Mouse (Mus musculus) midbrain, embryonic 14.5 days (tissue): ENCODE measurements around the gene Tle3. TPM values are rescaled to one million over a fixed set of nuclear protein-coding genes. Genes with fewer than 3 reads are reported as not detected.

Experiments used
- ATAC-seq: fragments of 200-750 bp; cut with Nextera tagmentation; 2 replicates; pipeline ENCODE4 v1.8.0; 2017; ENCODE audit warnings: moderate number of reproducible peaks, moderate library complexity; ENCODE audit not compliant: low FRiP score, low TSS enrichment
- DNase-seq: peaks from one replicate; pipeline ENCODE4 v3.0.0-alpha.2; 2015
- H3K27ac ChIP-seq: fragments of 300-500 bp; sonication (generic); replicated peaks from 2 replicates; pipeline ENCODE4 v1.5.1; 2014; ENCODE audit warnings: mild to moderate bottlenecking, low read depth, low read length, moderate library complexity
- H3K27me3 ChIP-seq: fragments of 300-500 bp; sonication (generic); 2 replicates; pipeline ENCODE4 v1.6.1; 2014; ENCODE audit warnings: low read length, control low read depth, mixed read lengths; ENCODE audit not compliant: control insufficient read depth, insufficient read depth
- H3K36me3 ChIP-seq: fragments of 300-500 bp; sonication (generic); 2 replicates; pipeline ENCODE4 v1.6.1; 2014; ENCODE audit warnings: low read length, control low read depth; ENCODE audit not compliant: control insufficient read depth, insufficient read depth
- H3K4me1 ChIP-seq: fragments of 300-500 bp; sonication (generic); 2 replicates; pipeline ENCODE4 v1.6.1; 2014; ENCODE audit warnings: mild to moderate bottlenecking, antibody characterized with exemption, low read length, control low read depth; ENCODE audit not compliant: control insufficient read depth, insufficient read depth
- H3K4me2 ChIP-seq: fragments of 300-500 bp; sonication (generic); 2 replicates; pipeline ENCODE4 v1.6.1; 2014; ENCODE audit warnings: mild to moderate bottlenecking, low read length, moderate library complexity
- H3K4me3 ChIP-seq: fragments of 300-500 bp; sonication (generic); replicated peaks from 2 replicates; pipeline ENCODE4 v1.5.1; 2014; ENCODE audit warnings: low read depth, low read length
- H3K9ac ChIP-seq: fragments of 300-500 bp; sonication (generic); replicated peaks from 2 replicates; pipeline ENCODE4 v1.6.1; 2014; ENCODE audit warnings: mild to moderate bottlenecking, low read length, moderate library complexity
- H3K9me3 ChIP-seq: fragments of 300-500 bp; sonication (generic); 2 replicates; pipeline ENCODE4 v1.6.1; 2016; ENCODE audit warnings: low read length, control low read depth, mixed read lengths; ENCODE audit not compliant: control insufficient read depth
- WGBS: fragments of 180-500 bp; shearing (Covaris S2); extraction: QIAGEN DNeasy Blood & Tissue Kit; methylation state at CpG from one replicate; pipeline ENCODE4 v1.1.7; 2014; 5-methylcytosine and 5-hydroxymethylcytosine counted together
- polyA plus RNA-seq: library from polyadenylated mRNA; unstranded; fragments of >200 nt; fragmentation: Nextera tagmentation; extraction: Ambion mirVana; gene quantifications from 2 replicates; pipeline ENCODE4 v1.2.1, GENCODE M21; 2014

Tle3 gene
- polyA plus RNA-seq, 1 experiment from 2014 or later: 43.8 TPM

DNA sequence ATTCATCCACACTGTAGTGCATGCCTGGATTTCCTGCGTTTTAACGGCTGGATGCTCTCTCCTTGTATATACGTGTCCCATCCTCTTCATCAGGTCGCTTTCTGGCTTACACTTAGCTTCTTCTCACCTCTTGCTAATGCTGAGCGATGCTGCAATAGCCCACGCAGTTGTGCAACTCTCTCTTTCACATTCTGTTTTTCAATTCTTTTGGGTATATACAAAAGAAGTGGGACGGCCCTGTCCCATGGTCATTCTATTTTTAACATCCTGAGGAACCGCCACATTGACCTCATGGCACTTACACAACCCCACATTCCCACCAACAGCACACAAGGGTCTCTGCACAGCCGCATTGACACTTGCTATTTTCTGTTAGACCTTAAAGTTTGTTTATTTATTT is 9.0 kb upstream of the Tle3 start:
- H3K4me1 ChIP-seq: peaks cover 41% of the 10 kb centered on the region

DNA sequence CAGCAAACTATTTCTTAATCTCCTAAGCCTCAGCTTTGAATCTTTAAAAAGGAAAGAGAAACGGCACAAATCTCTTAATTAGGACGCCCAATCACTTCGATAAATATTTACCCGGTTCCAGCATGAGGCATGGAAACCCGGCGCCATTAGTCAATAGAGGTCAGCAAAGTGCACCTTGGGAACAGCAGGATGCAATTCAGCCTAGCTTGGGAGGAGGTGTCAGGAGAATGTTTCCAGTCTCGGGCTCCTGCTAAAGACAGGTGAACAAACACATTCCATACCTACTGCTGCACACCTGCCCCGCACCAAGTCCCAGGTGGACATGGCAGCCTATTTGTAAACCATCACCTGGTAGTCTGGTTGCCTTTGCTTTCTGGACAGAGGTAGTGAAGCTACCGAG is 6.1 kb upstream of the Tle3 start:
- Histone ChIP-seq H3K9ac (no peak overlapping the region), H3K4me3 (no peak overlapping the region), H3K27ac (no peak overlapping the region), H3K9me3 (no peaks in the 10 kb centered on the region), H3K27me3 (peaks cover 20% of the 10 kb centered on the region; the same call in 1 of the 2 replicates), H3K4me1 (peaks cover 36% of the 10 kb centered on the region), H3K4me2 (no peak overlapping the region), H3K36me3 (no peaks in the 10 kb centered on the region)
- 14% methylated on average over 9 of the region's 9 CpGs for WGBS
- DNase-seq (no peak), ATAC-seq (no peak)

More for the DNA sequence above, 9.0 kb upstream of the Tle3 start:
- no peak for DNase-seq
- peaks cover 20% of the 10 kb centered on the region; the same call in 1 of the 2 replicates for H3K27me3 ChIP-seq
- no peaks in the 10 kb centered on the region for H3K36me3 ChIP-seq
- no peak overlapping the region for H3K27ac ChIP-seq
- no peak overlapping the region for H3K9ac ChIP-seq
- ATAC-seq: no peak
- H3K4me2 ChIP-seq: no peak overlapping the region
- 57% methylated on average over 9 of the region's 9 CpGs for WGBS
- H3K9me3 ChIP-seq: no peaks in the 10 kb centered on the region
- no peak overlapping the region for H3K4me3 ChIP-seq

DNA sequence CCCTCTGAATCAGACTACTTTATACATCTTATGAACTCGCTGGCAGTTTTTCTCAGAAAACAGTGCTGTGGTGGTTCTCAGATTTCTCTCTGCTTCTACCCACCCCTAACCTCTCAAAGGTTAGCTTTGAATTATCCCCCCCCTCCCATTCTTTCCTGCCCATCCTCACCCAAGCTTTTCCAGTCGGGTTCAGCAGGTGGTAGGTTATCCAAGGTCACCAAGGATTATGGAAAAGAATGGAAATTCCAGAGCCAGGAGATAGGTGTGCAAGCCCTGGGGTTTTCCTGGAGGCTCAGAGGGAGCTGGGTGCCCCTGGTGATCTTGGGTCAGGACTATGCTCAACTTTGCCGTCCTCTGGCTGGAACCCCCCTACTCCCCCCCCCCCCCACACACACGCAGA is 5.0 kb upstream of the Tle3 start:
- H3K9me3 ChIP-seq: no peaks in the 10 kb centered on the region
- no peak overlapping the region for H3K4me2 ChIP-seq
- peaks cover 19% of the 10 kb centered on the region; the same call in 1 of the 2 replicates for H3K27me3 ChIP-seq
- WGBS: 37% methylated on average over 4 of the region's 4 CpGs
- ATAC-seq (no peak), DNase-seq (no peak)
- no peaks in the 10 kb centered on the region for H3K36me3 ChIP-seq
- no peak overlapping the region for H3K27ac ChIP-seq
- no peak overlapping the region for H3K4me3 ChIP-seq
- H3K4me1 ChIP-seq: peaks cover 34% of the 10 kb centered on the region
- no peak overlapping the region for H3K9ac ChIP-seq

DNA sequence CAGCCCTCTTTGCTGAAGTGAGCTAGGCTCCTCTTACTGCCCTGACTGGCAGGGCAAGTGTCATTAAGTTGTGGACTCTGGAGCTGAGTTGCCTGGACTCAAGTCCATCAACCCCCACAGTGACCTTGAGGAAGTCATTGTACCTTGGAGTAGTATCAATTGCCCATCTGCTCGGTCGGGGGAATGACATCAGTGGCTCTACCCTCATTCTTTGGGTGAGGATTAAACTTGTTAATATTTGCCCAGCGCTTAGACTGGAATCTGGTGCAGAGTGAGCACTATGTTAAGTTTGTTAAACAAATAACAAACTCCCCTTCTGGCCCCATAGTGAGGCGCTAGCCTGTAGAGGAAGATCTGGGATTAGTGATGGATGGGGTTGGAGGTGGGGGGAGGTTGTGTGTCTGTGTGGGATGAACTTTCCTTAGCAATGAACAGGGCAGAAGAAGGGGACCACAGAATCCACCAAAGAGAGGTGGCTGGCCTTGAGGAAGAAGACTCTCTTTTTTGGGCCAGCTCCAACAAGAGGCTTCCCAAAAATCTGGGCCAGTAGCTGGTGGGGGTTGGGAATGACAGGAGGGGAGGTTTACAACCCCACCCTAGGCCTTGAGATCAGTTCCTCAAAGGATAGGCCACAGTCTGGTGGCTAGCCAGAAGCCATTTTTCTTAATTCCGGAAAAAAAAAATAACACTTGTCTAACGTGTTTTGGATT is 4.2 kb upstream of the Tle3 start:
- no peak for ATAC-seq
- H3K4me2 ChIP-seq: no peak overlapping the region
- peaks cover 12% of the 10 kb centered on the region; the same call in 1 of the 2 replicates for H3K27me3 ChIP-seq
- H3K4me3 ChIP-seq: no peak overlapping the region
- 21% methylated on average over 6 of the region's 6 CpGs for WGBS
- no peaks in the 10 kb centered on the region for H3K36me3 ChIP-seq
- H3K9ac ChIP-seq: no peak overlapping the region
- no peak for DNase-seq
- no peak overlapping the region for H3K27ac ChIP-seq
- H3K4me1 ChIP-seq: peaks cover 29% of the 10 kb centered on the region
- H3K9me3 ChIP-seq: no peaks in the 10 kb centered on the region

DNA sequence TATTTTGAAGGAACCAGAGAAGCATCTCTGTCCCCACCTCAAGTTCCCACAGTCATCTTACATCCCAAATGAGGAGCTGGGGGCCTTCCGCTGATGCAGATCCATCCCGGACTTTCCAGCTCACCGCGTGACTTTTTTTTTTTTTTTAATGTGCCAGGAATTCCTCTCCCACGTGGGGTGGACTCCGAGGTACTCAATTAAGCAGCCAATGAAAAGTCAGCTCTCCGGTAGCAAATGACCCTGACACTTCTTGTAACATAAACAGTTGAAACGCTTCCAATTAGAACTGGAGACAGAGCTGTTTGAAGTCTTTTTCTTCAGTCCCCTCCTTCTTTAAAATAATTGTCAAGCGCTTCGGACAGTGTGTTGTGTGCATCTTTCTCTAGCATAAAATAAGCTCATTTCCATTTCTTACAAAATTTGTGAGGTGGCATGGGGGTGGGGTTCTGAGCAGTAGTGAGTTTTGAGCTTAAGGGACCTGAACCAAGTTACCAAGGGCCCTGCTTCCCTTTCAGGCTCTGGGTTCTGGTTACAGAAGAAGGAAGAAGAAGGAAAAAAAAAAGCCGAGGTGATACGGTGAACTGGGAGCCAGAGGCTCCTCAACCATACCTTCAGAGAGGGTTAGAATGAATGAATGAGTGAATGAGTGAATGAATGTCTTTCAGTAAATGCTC is 3.5 kb upstream of the Tle3 start:
- Histone ChIP-seq H3K4me1 (peaks cover 29% of the 10 kb centered on the region), H3K27ac (peak overlapping the region; percentile 74), H3K36me3 (no peaks in the 10 kb centered on the region), H3K4me2 (peak overlapping the region; percentile 55), H3K9ac (no peak overlapping the region), H3K9me3 (no peaks in the 10 kb centered on the region), H3K4me3 (no peak overlapping the region), H3K27me3 (peaks cover 7% of the 10 kb centered on the region; the same call in 1 of the 2 replicates)
- WGBS: under 1% methylated on average over 12 of the region's 12 CpGs
- DNase-seq: peak; percentile 95
- ATAC-seq: no peak

DNA sequence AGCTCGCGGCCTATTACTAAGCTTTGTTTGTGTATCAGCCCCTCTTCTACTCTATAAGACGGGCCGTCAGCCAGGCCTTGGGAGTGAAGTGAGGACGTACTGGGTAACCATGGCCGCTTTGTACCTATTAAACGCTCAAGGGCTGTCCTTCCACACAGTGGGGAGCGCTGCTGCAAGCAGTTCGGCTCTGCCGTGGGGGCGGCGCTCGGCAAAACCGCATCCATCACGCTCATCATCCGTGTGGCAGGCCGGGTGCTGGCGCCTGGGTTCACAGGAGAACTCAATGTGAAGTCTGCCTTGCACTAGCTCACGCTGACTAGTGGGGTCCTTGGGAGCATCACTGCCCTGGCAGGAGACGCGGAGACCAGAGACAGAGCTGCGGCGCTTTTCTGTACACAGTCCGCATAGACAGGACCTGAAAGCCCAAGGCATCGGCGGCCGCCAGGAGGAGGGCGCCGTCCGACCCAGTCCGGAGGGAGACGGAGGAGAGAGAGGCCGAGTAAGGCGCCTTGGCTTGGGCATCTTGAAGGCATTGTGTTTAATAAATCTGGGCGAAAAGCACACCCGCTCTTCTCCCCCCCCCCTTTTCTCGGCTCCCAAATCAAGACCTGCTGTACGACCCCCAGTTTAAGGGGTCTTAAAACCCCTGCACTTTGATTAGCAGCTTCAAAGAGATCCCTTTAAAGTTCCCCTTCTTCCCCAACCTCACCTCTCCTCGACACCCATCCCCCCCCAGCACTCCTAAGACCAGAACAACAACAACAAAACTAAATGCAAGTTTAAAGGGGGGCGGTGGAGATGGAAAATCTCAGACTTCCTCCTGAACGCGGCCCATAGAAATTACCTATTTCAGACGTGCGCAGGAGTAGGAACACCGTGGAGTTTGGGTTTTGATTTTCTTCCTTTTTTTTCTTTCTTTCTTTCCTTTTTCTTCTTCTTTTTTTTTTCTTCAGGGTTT is 2.6 kb upstream of the Tle3 start:
- DNase-seq: peak; percentile 79
- Histone ChIP-seq H3K36me3 (no peaks in the 10 kb centered on the region), H3K9ac (peak overlapping the region; percentile 26; the same call in 1 of the 2 replicates), H3K4me2 (peak overlapping the region; percentile 55), H3K27me3 (peaks cover 5% of the 10 kb centered on the region; the same call in 1 of the 2 replicates), H3K27ac (peak overlapping the region; percentile 74), H3K4me1 (peaks cover 31% of the 10 kb centered on the region), H3K9me3 (no peaks in the 10 kb centered on the region), H3K4me3 (peak overlapping the region; percentile 17)
- no peak for ATAC-seq
- WGBS: under 1% methylated on average over 45 of the region's 45 CpGs

DNA sequence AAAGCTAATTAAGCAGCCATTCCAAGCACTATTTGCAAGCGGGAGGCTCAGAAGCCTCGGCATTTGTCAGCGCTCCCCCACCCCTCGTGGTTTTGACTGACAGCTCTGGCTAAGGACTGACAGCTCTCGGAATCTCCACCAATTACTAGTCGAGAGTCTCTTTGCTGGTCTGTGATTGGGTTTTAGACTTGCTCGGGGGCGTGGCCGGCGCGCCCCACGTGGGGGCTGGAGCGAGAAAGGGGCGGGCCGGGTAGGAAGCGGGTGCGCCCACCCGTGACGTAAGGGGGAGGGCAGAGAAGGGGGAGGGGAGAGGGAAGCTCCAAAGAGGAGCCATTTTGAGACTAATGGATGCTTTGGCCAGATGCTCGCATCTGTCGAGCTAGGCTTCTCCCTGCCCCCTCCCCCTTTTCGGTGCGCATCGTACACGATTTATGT is 1.7 kb upstream of the Tle3 start:
- H3K27ac ChIP-seq: peak overlapping the region; percentile 92
- H3K27me3 ChIP-seq: no peaks in the 10 kb centered on the region
- DNase-seq: peak; percentile 100
- H3K4me1 ChIP-seq: peaks cover 37% of the 10 kb centered on the region
- peak overlapping the region; percentile 98 for H3K4me3 ChIP-seq
- no peaks in the 10 kb centered on the region for H3K9me3 ChIP-seq
- WGBS: under 1% methylated on average over 25 of the region's 25 CpGs
- peak; percentile 89 for ATAC-seq
- H3K4me2 ChIP-seq: peak overlapping the region; percentile 97
- no peaks in the 10 kb centered on the region for H3K36me3 ChIP-seq
- peak overlapping the region; percentile 59 for H3K9ac ChIP-seq
